Mouse (Mus musculus): ENCODE results near the gene Vdac2.

DNA sequence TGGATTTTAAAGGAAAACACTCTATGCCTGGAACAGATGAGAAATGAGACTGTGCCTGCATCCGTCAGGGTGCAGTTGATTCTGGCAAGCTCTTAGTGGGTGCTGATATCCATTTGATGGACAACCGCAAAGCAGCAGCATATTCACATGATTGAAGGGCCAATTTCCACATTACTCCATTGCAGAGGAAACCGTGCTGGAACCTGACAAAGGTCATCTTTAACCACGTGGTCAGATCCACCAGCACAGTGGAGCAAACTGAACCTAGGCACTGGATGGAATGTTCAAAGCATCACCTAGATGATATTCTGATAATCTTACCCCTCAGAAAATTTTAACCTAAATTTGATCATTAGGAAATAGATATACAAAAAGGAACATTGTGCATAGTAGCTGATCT lies 48.8 kb upstream of the Vdac2 start:
- TF ChIP-seq CTCF (IDR thresholded peaks at IDR 0.05; ENCODE audit: control insufficient read depth, insufficient read depth, insufficient read length) (no peak), MAX (IDR thresholded peaks at IDR 0.05) (no peak), USF1 (IDR thresholded peaks at IDR 0.05; ENCODE audit: low read depth) (no peak)
